Mouse (Mus musculus): ENCODE measurements around the gene Kif1bp. TPM values are rescaled to one million over a fixed set of nuclear protein-coding genes. Genes with fewer than 3 reads are reported as not detected.

Kif1bp gene
- polyA plus RNA-seq, 1 experiment from 2014 or later, result 90.4 TPM

- H3K4me3 ChIP-seq (replicated peaks; ENCODE audit: low read length), result peak overlapping the region; percentile 11; the same call in 1 of the 2 replicates
- H3K9me3 ChIP-seq (ENCODE audit: control insufficient read depth, low read length), result no peaks in the 10 kb centered on the region
- no peak overlapping the region for H3K27ac ChIP-seq
- H3K4me2 ChIP-seq (replicated peaks), result peak overlapping the region; percentile 42
- ATAC-seq (ENCODE audit: low FRiP score), result no peak
- H3K9ac ChIP-seq, result peak overlapping the region; percentile 8; the same call in 1 of the 2 replicates
- WGBS, result 18% methylated on average over 18 of the region's 18 CpGs
- DNase-seq (ENCODE audit: low spot score), result no peak
- H3K4me1 ChIP-seq (replicated peaks; ENCODE audit: control insufficient read depth, insufficient read depth, low read length), result no peaks in the 10 kb centered on the region
- no peaks in the 10 kb centered on the region for H3K36me3 ChIP-seq (replicated peaks; ENCODE audit: control insufficient read depth, insufficient read depth)
- peaks cover 7% of the 10 kb centered on the region for H3K27me3 ChIP-seq (ENCODE audit: control insufficient read depth, insufficient read depth, low read length)
These were observed 70.5 kb downstream of the Kif1bp start for GRCm38 (mm10) chr10:62507591-62508308.

- peaks cover 7% of the 10 kb centered on the region for H3K27me3 ChIP-seq (ENCODE audit: control insufficient read depth, insufficient read depth, low read length)
- 87% methylated on average over 4 of the region's 4 CpGs for WGBS
- H3K4me3 ChIP-seq (replicated peaks; ENCODE audit: low read length), result no peak overlapping the region
- H3K36me3 ChIP-seq (replicated peaks; ENCODE audit: control insufficient read depth, insufficient read depth), result no peaks in the 10 kb centered on the region
- DNase-seq (ENCODE audit: low spot score), result no peak
- no peak overlapping the region for H3K9ac ChIP-seq
- H3K9me3 ChIP-seq (ENCODE audit: control insufficient read depth, low read length), result no peaks in the 10 kb centered on the region
- H3K4me2 ChIP-seq (replicated peaks), result no peak overlapping the region
- H3K27ac ChIP-seq, result no peak overlapping the region
- no peaks in the 10 kb centered on the region for H3K4me1 ChIP-seq (replicated peaks; ENCODE audit: control insufficient read depth, insufficient read depth, low read length)
- ATAC-seq (ENCODE audit: low FRiP score), result no peak
These were observed 71.2 kb downstream of the Kif1bp start for GRCm38 (mm10) chr10:62507071-62507470.

DNA sequence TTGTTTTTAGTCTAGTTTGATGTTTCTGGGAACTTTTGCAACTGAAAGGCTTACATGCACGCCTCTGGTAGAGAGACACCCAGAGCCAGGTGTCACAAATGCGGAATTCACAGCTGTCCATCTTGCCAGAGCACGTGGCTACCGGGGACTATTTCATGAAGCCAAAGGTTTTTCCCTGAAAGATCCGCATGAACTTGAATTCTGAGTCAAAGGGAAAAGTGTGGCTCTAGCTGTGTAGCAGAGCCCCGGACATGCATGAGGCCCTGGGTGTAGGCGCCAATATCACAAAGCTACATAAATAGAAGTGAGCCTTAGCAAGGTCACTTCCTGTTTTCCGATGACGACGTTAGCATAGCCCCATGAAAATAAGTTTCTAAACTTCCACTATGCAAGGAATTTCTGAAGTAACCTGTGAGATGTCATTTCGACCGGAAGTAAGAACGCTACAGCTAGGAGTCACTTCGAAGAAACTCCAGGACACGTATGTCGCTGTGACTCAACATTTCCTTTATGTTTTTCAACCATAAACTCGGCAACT lies 72.2 kb downstream of the Kif1bp start:
- H3K4me2 ChIP-seq (replicated peaks), result no peak overlapping the region
- peaks cover 7% of the 10 kb centered on the region for H3K27me3 ChIP-seq (ENCODE audit: control insufficient read depth, insufficient read depth, low read length)
- WGBS, result 88% methylated on average over 17 of the region's 17 CpGs
- H3K27ac ChIP-seq, result no peak overlapping the region
- no peak overlapping the region for H3K9ac ChIP-seq
- ATAC-seq (ENCODE audit: low FRiP score) (no peak), DNase-seq (ENCODE audit: low spot score) (no peak)
- H3K9me3 ChIP-seq (ENCODE audit: control insufficient read depth, low read length), result no peaks in the 10 kb centered on the region
- no peaks in the 10 kb centered on the region for H3K36me3 ChIP-seq (replicated peaks; ENCODE audit: control insufficient read depth, insufficient read depth)
- no peaks in the 10 kb centered on the region for H3K4me1 ChIP-seq (replicated peaks; ENCODE audit: control insufficient read depth, insufficient read depth, low read length)
- H3K4me3 ChIP-seq (replicated peaks; ENCODE audit: low read length), result no peak overlapping the region

DNA sequence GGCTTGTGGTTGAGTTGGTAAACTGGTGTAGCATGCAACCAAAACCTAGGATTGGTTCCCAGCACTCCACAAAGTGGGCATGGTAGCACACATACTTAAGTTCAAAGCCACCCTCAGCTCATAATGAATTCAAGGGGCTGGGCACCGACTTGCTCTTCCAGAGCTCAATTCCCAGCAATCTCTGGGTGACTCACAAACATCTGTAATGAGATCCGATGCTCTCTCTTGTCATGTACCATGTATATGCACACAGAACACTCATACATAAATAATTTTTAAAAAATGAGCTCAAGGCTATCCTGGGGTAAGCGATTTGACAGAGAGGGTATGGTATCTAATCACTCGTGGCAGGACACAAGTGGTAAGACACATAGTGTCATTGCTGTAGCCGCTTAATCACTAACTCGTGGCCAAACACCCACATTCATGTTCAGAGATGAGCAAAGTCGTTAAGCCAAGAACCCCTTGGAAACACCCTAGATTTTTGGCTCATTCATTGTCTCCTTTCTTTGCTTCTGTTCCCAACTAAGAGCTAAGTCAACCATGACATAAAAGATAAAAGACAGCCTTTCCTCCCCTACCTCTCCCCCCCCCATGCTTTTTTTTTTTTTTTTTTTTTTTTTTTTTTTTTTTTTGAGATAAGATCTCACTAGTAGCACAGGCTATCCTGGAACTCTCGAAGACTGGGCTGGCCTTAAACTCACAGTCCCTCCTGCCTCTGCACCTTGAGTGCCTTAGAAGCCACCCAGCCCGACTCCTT lies 72.9 kb downstream of the Kif1bp start:
- Histone ChIP-seq H3K27me3 (ENCODE audit: control insufficient read depth, insufficient read depth, low read length) (peaks cover 7% of the 10 kb centered on the region), H3K27ac (no peak overlapping the region), H3K9me3 (ENCODE audit: control insufficient read depth, low read length) (no peaks in the 10 kb centered on the region), H3K4me1 (replicated peaks; ENCODE audit: control insufficient read depth, insufficient read depth, low read length) (no peaks in the 10 kb centered on the region), H3K4me3 (replicated peaks; ENCODE audit: low read length) (no peak overlapping the region), H3K4me2 (replicated peaks) (no peak overlapping the region), H3K9ac (no peak overlapping the region), H3K36me3 (replicated peaks; ENCODE audit: control insufficient read depth, insufficient read depth) (no peaks in the 10 kb centered on the region)
- DNase-seq (ENCODE audit: low spot score) (no peak), ATAC-seq (ENCODE audit: low FRiP score) (no peak)
- WGBS, result 75% methylated on average over 9 of the region's 9 CpGs

GRCm38 (mm10) chr10:62503836-62504628 lies 74.2 kb downstream of the Kif1bp start:
- no peak overlapping the region for H3K4me3 ChIP-seq (replicated peaks; ENCODE audit: low read length)
- no peaks in the 10 kb centered on the region for H3K4me1 ChIP-seq (replicated peaks; ENCODE audit: control insufficient read depth, insufficient read depth, low read length)
- H3K4me2 ChIP-seq (replicated peaks), result no peak overlapping the region
- H3K36me3 ChIP-seq (replicated peaks; ENCODE audit: control insufficient read depth, insufficient read depth), result no peaks in the 10 kb centered on the region
- peaks cover 7% of the 10 kb centered on the region for H3K27me3 ChIP-seq (ENCODE audit: control insufficient read depth, insufficient read depth, low read length)
- ATAC-seq (ENCODE audit: low FRiP score), result no peak
- no peaks in the 10 kb centered on the region for H3K9me3 ChIP-seq (ENCODE audit: control insufficient read depth, low read length)
- DNase-seq (ENCODE audit: low spot score), result no peak
- WGBS, result 85% methylated on average over 12 of the region's 12 CpGs
- H3K9ac ChIP-seq, result no peak overlapping the region
- H3K27ac ChIP-seq, result no peak overlapping the region

- no peak overlapping the region for H3K9ac ChIP-seq
- no peak overlapping the region for H3K4me2 ChIP-seq (replicated peaks)
- H3K27ac ChIP-seq, result no peak overlapping the region
- ATAC-seq (ENCODE audit: low FRiP score) (no peak), DNase-seq (ENCODE audit: low spot score) (no peak)
- H3K4me1 ChIP-seq (replicated peaks; ENCODE audit: control insufficient read depth, insufficient read depth, low read length), result no peaks in the 10 kb centered on the region
- H3K27me3 ChIP-seq (ENCODE audit: control insufficient read depth, insufficient read depth, low read length), result peaks cover 7% of the 10 kb centered on the region
- no peaks in the 10 kb centered on the region for H3K9me3 ChIP-seq (ENCODE audit: control insufficient read depth, low read length)
- no peak overlapping the region for H3K4me3 ChIP-seq (replicated peaks; ENCODE audit: low read length)
- WGBS, result 84% methylated on average over 4 of the region's 4 CpGs
- H3K36me3 ChIP-seq (replicated peaks; ENCODE audit: control insufficient read depth, insufficient read depth), result no peaks in the 10 kb centered on the region
These were observed 74.9 kb downstream of the Kif1bp start for GRCm38 (mm10) chr10:62503353-62503752.

GRCm38 (mm10) chr10:62501951-62502350 lies 76.3 kb downstream of the Kif1bp start:
- DNase-seq (ENCODE audit: low spot score) (no peak), ATAC-seq (ENCODE audit: low FRiP score) (no peak)
- Histone ChIP-seq H3K4me3 (replicated peaks; ENCODE audit: low read length) (no peak overlapping the region), H3K36me3 (replicated peaks; ENCODE audit: control insufficient read depth, insufficient read depth) (no peaks in the 10 kb centered on the region), H3K4me1 (replicated peaks; ENCODE audit: control insufficient read depth, insufficient read depth, low read length) (no peaks in the 10 kb centered on the region), H3K9me3 (ENCODE audit: control insufficient read depth, low read length) (no peaks in the 10 kb centered on the region), H3K27me3 (ENCODE audit: control insufficient read depth, insufficient read depth, low read length) (no peaks in the 10 kb centered on the region), H3K27ac (no peak overlapping the region), H3K4me2 (replicated peaks) (no peak overlapping the region), H3K9ac (no peak overlapping the region)
- WGBS, result 83% methylated on average over 7 of the region's 7 CpGs

DNA sequence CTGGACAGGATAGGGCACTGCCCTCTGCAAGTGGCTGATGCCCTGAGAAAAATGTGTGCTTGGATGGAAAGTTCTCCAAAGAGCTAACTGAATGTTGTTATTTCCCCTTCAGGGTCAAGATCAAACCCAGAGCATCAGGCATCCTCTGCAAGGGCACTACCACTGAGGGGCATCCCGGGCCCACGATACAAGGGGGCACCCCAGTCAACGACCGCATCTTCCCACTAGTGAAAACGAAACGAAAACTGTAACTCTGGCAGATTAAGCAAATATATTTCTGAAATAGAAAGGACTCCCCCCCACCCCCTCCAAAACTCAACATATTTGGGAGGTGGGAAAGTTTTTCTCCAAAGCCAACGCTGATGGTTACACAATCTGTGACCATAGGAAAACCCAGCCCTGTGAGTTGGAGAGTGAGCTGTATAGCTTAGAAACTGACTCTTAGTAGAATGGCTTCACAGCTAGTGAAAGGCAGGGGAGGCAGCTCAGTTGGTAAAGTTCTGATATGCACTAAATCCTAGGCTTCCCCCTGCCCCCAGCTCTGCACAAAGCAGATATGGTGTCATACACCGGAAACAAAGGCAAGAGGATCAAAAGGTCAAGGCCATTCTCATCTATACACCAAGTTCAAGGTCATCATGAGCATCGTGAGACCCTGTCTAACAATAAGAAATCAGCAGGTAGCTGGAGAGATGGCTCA lies 77.2 kb downstream of the Kif1bp start:
- Histone ChIP-seq H3K36me3 (replicated peaks; ENCODE audit: control insufficient read depth, insufficient read depth) (no peaks in the 10 kb centered on the region), H3K9ac (no peak overlapping the region), H3K4me3 (replicated peaks; ENCODE audit: low read length) (no peak overlapping the region), H3K4me2 (replicated peaks) (no peak overlapping the region), H3K27ac (no peak overlapping the region), H3K27me3 (ENCODE audit: control insufficient read depth, insufficient read depth, low read length) (no peaks in the 10 kb centered on the region), H3K4me1 (replicated peaks; ENCODE audit: control insufficient read depth, insufficient read depth, low read length) (no peaks in the 10 kb centered on the region), H3K9me3 (ENCODE audit: control insufficient read depth, low read length) (no peaks in the 10 kb centered on the region)
- ATAC-seq (ENCODE audit: low FRiP score), result no peak
- WGBS, result 92% methylated on average over 9 of the region's 9 CpGs
- no peak for DNase-seq (ENCODE audit: low spot score)

All from hindbrain, embryonic 14.5 days (tissue).